Mouse (Mus musculus): Measurements from ENCODE around the gene Zrsr2. TPM values are rescaled to one million over a fixed set of nuclear protein-coding genes. Genes with fewer than 3 reads are reported as not detected.

Zrsr2 gene
- 43.2 and 50.2 TPM in 2 replicates for polyA plus RNA-seq (2015; fragmentation: Nextera tagmentation; extraction: Ambion mirVana)

DNA sequence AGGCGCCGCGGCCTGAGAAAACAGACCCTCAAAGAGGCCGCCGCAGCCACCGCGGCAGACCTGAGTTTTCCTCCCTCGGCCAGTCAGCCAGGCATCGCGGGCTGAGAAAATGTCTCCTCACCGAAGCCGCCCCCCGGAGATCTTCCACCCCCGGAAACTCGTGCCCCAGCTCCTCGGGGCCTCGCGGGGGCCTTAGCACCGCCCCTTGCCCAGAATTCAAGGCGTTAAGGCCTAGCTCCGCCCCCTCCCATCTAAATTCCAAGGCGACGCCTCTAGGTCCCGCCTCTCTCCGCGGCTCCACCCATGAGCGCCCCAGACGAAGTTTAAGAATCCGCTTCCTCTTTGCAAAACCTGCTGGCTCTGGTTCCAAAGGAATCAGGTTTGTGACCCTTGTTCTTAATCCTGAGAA is at the start of gene Zrsr2:
TSS of gene Zrsr2 (minus strand) at position 195 of the 409 bp plus-strand sequence.

GRCm38 (mm10) chrX:163908337-163909250 is 49.9 kb downstream of the Zrsr2 start, which contains the start of gene Ap1s2:
Ap1s2 (plus strand) TSS chrX:163909017.

Other genes starting within 250 kb of the Zrsr2 start
- 0.72 and 1.2 TPM in 2 replicates for gene Rnf138rt1, start 197.3 kb downstream of the Zrsr2 start, polyA plus RNA-seq (2015; fragmentation: Nextera tagmentation; extraction: Ambion mirVana)
- 14.6 and 25.1 TPM in 2 replicates for gene Ap1s2, start 49.6 kb downstream of the Zrsr2 start, polyA plus RNA-seq (2015; fragmentation: Nextera tagmentation; extraction: Ambion mirVana)
- gene Car5b, start 69.3 kb upstream of the Zrsr2 start, polyA plus RNA-seq (2015; fragmentation: Nextera tagmentation; extraction: Ambion mirVana): 0.58 and 1.1 TPM in 2 replicates
- 11.8 and 13.4 TPM in 2 replicates for gene Siah1b, start 117.8 kb upstream of the Zrsr2 start, polyA plus RNA-seq (2015; fragmentation: Nextera tagmentation; extraction: Ambion mirVana)
- gene Cltrn, start 130.2 kb upstream of the Zrsr2 start, polyA plus RNA-seq (2015; fragmentation: Nextera tagmentation; extraction: Ambion mirVana): 1.4 TPM in 2 replicates
- gene Ace2, start 180.7 kb upstream of the Zrsr2 start, polyA plus RNA-seq (2015; fragmentation: Nextera tagmentation; extraction: Ambion mirVana): 80.0 and 110 TPM in 2 replicates

Measured in adrenal gland, postnatal 0 days (tissue).